Mouse (Mus musculus): ENCODE measurements around the gene Slc9a4.
A peak's percentile ranks its signal among the peaks of the same experiment; 100 is the strongest.
"Not testable (repeated sequence)": the region's sequence is repeated elsewhere in the genome, so short reads cannot be mapped to it uniquely, and the experiment has no call there.

Slc9a4 gene

DNA sequence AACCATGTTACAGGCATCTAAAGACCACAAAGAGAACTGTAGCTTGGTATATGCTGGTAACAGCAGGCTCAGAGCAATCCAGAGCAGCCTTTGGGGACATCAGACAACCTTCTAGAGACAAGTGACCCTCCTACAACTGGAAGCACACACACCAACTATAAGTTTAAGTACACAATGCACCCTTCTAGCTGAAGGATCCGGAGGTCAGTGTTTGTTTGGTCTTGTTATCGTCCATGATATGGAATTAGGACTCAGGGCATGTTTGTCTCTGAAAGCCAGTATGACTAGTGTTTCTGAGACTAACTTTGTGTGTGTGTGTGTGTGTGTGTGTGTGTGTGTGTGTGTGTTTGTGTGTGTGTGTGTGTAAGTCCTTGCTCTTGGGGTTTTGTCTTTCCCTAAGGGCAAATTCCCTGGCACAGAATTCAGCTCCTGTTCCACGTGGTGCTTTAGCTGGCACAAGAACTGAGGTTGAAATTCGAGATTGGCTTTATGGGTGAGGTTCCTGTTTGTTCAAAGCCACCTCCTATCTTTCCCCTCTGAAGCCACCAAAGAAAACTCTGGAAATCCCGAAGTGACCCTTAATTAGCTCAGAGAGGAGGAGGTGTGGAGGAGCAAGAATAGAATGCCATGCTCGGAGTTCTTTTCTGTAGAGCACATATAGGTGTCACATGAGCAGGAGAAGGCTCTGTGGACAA is 71.1 kb downstream of the Slc9a4 start:
- peak; percentile 43 to 63 for DNase-seq

DNA sequence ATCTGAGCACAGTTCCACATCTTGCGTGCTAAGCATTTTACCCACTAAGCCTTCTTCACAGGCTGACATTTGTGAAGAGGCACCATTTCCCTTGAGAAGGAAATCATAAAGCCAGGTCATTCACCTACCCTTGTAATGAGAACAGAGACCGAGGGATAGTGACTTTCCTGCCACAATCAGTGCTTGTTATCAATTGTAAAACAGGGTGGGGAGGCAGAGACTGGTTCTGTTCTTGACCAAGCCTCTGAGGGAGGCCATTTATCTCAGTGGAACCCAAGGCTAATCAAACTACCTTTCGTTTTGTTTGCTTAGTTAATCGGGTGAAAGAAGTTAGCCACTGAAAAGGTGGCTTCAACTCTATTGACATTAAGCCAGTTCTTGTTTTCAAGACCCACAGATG is 77.2 kb downstream of the Slc9a4 start:
- DNase-seq: no peak

DNA sequence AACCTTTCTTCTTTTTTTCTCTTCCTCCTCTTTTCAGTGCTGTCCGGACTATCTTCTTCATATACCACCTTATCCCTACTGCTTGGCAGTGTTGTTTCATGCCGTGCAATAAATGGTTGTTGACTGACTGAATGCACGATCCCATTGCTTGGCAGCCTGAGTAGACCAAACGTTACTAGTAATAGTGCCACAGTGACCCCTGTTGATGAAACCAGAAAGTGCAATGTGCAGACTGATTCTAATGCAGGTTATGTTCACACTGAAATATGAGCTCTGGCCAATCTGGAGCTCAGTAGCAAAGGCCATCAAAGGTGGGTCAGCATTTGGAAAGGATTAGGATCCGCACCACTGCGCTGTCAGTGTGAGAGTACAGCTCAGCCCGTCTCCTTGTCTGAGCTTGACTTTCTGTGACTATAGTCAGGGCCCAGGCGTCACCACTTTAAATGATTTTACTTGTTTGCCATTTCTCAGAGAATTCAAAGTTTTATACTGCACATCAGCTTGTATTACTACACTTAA is 78.2 kb downstream of the Slc9a4 start:
- DNase-seq: peak; percentile 79 to 90

DNA sequence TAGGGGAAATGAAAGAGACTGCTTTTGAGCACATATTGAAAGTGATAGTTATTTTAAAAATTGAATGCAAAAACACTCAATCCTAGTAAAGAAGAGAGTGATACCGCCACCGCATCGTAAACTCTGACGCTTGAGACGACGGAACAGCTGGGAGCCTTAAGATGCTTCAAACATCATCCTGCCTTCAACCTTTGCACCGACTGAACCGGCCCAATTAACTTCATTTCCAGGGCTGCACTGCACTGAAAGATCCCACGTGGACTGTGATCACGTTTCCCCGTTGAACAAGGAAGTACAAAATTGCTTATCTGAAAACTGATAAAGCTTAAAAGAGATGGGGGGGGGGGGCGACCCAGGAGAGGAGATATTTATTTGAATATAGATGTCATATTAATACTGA is 79.1 kb downstream of the Slc9a4 start:
- peak in 1 of 2 experiments; percentile 13 for DNase-seq

DNA sequence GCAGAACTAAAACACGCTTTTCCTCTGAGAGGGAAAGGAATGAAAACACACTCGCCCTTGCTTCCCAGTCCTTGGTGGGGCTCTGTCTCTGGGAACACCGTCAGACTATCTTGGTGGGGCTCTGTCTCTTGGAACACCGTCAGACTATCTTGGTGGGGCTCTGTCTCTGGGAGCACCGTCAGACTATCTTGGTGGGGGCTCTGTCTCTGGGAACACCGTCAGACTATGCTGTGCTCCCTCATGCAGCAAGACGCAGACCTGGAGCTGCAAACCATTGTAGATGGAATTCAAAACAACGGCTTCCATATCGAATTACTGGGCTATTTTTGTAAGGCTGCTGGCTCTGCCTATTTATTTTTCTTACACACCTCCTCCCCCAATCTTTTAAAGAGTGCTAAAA is 79.6 kb downstream of the Slc9a4 start:
- no peak for DNase-seq

DNA sequence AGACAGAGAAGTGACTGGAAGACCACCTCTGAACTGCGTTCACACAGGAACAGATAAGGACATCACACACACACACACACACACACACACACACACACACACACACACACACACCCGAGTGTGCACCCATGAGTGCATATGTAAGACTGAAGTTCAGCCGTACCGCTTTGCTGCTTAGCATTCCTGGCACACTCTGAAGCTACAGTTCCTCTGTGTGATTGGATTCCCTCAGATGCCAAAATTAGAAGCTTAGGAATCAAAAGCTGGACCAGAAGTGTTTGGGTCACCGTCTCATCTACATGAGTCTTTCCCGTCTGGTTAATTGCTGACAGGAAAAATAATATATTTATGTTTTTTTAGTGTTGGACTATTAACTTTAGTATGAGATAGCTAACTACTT is 81.0 kb downstream of the Slc9a4 start:
- DNase-seq: no peak

DNA sequence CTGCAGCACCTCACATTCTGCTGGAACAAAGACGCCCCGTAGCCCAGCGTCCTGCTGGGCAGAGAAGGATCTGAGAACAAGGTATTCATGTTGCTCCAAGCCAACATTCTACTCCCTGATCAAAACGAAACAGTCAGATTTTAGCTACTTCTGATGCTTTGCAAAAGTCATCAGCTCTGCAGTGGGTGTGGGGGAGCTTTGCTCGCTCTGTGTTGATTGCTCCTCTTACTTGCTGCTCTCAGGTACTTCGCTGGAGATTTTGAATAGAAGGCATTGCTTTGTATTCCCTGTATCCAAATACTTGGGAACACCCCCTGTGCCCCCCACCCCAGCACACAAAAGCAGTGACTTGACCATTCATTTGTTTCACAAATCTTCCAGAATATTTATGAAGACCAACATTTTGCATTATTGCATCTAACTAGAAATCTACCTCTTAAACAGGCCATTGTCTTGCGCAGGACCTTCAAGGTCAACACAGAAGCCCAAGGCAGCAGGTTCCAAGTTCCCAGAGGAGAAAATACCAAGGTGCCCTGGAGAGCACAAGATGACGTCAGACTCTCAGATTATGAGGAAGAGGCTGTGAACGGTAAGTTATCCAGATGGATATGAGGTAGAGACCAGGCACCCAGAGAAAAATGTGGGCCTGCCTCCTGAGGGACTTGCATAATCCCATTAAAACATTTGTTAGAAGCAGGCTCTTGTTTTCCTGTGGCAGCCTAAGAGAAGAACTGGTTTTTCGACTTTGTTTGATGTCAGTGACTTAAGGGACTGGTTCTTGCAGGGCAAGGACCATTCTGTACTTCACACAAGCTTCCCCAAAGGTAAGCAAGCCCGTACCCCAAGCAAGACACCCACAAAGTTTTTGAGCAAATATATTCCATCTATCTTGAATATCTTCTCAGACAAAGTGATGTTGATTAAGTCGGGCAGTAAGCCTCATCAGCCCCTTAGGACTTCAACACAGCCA is 85.8 kb downstream of the Slc9a4 start:
- no peak for DNase-seq

DNA sequence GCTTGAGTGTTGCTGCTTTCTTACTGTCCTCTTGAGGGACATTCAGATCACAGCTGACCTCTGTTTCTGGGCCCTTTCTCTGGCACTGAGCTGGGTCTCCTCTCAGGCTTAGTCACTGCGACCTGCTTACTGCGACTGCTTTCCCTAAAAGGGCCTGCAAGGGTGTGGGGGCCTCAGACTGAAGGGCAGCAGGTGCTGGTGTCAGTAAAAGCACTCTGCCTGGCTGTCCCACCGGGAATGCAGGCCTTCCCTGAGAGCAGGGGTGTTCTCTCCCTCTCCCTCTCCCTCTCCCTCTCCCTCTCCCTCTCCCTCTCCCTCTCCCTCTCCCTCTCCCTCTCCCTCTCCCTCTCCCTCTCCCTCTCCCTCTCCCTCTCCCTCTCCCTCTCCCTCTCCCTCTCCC is 87.6 kb downstream of the Slc9a4 start:
- not testable (repeated sequence) for DNase-seq

DNA sequence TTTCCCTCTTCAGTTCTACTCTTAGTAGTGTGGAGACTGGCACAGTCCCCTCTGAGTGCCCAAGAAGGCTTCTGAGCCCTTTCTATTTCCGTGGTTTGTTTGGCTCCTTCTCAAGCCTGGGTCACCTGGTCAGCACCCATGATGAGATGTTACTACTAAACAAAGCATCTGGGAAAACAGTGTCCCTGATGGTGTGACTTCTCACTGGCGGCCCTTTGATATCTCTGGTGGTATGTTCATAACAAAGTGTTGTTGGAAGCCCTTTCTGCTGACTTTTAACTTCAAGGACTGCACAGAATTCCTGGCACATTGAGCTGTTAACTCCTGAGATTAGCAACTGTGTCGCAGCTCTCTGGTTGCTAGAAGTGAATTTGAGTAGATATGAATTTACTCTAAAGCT is 90.1 kb downstream of the Slc9a4 start:
- no peak for DNase-seq

DNA sequence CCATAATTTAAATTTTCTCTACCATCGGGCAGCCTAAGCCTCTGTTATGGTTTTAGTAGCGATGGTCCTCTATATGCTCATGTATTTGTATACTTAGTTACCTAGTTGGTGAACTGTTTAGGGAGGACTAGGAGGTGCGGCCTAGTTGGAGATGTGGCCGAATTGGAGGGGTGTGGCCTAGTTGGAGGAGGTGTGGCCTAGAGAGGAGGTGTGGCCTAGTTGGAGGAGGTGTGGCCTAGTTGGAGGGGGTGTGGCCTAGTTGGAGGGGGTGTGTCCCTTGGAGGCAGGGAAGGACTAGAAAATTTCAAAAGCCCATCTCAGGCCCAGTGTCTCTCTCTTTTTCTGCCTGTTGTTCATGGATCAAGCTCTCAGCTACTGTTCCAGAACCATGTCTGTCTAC is 91.6 kb downstream of the Slc9a4 start:
- no peak for DNase-seq

DNA sequence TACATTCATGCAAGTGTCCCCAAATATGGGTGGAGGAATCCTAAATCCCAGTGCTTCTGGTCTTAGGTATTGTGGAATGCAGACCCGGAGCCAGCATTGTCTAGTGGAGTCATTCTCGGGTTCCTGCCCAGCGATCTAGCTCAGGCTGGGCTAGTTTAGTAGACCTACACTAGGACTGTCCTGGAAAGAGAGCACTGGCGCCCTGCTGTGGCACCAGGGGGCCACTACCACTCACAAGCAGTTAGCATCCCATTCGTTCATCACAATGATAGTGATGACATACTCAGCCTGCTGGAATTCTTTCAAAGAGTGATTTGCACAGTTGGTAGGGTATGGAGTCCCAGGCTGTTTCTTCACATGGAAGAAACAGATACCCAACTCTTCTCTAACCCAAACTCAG is 97.4 kb downstream of the Slc9a4 start:
- peak; percentile 32 to 56 for DNase-seq
